Mouse (Mus musculus) liver, postnatal 0 days (tissue): ENCODE measurements around the gene Dnal4.

ENCODE experiments used
- CTCF ChIP-seq: sonication (generic); IDR thresholded peaks from 2 replicates; pipeline ENCODE4 v1.5.1; 2016; ENCODE audit warnings: antibody characterized with exemption, low read depth
- EP300 ChIP-seq: IDR thresholded peaks from 2 replicates; pipeline ENCODE4 v1.6.1; 2016; ENCODE audit warnings: antibody characterized with exemption, low read depth, mild to moderate bottlenecking

GRCm38 (mm10) chr15:79790905-79791304 lies 13.3 kb upstream of the Dnal4 start:
- TF ChIP-seq CTCF (no peak), EP300 (no peak)
